Mouse (Mus musculus) gastrocnemius, adult 18-20 months (tissue): Measurements from ENCODE around the gene Ttyh3. TPM values are rescaled to one million over a fixed set of nuclear protein-coding genes. Genes with fewer than 3 reads are reported as not detected.

Source experiments
- DNase-seq: peaks from one replicate; pipeline ENCODE4 v3.0.0; 2021; ENCODE audit warnings: low spot score
- total RNA-seq, 2 experiments: library from RNA; stranded (reverse); gene quantifications; 2 replicates each; pipeline ENCODE4 v1.2.3; 2021

The Ttyh3 gene
- total RNA-seq, 2 experiments from 2014 or later: 4.1 to 5.4 TPM

DNA sequence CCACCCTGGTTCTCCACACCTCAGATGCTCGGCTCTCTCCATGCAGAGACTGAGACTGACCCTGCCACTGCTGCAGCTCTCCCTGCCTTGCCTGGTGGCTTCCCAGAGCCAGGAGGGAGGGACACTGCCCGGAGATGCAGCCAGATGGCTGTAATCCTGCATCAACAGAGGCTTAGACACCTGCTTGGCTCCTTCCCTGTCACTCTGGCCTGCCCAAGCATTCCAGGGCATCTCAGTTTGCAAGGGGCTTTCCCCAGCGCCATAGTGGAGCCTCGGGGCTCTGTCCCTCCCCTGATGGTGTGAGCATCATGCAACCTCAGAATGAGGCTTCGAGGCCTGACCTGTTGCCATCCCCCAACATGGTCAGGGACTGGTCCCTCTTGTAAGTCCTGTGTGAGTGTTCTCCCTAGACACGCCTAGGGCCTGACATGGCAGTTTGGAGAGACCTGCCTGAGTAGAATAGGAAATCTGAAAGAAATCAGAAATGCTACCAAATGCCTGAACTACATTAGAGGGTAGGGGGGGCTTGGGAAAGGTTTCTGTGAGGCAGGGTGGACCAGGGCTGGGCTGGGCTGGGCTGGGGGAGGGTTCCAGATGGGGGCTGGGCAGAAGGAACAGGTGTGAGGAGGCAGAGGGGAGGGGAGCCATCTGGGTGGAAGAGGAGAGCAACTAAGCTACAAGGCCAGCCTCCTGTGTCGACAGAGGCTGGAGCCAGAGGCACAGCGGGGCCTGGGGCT, 65.7 kb downstream of the Ttyh3 start:
- DNase-seq: peak; percentile 43

DNA sequence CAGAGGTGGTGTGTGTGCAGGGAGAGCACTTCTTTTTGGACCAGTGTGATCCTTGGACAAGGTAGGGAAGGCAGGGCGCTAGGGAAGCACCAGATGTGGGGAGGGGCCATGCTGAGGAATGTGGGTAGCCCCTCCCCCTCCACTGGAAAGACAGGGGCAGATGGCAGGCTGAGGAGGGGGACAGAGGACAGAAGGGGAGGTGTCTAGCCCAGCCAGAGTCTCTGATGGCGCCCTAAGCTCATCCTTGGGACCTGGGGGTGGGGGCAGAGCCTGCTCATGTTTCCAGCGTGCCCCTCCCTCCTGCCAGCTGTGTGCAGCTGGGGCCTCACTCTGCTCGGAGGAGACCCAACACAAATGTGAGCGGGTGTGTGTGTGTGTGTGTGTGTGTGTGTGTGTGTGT, 67.3 kb downstream of the Ttyh3 start:
- no peak for DNase-seq

GRCm38 (mm10) chr5:140579771-140580170, 69.1 kb downstream of the Ttyh3 start:
- no peak for DNase-seq

- no peak for DNase-seq
Measured at GRCm38 (mm10) chr5:140579221-140579620, 69.6 kb downstream of the Ttyh3 start.

- DNase-seq: peak; percentile 47
Measured at GRCm38 (mm10) chr5:140575381-140575866, 73.4 kb downstream of the Ttyh3 start.

GRCm38 (mm10) chr5:140572611-140573010, 76.2 kb downstream of the Ttyh3 start:
- peak; percentile 77 for DNase-seq

DNA sequence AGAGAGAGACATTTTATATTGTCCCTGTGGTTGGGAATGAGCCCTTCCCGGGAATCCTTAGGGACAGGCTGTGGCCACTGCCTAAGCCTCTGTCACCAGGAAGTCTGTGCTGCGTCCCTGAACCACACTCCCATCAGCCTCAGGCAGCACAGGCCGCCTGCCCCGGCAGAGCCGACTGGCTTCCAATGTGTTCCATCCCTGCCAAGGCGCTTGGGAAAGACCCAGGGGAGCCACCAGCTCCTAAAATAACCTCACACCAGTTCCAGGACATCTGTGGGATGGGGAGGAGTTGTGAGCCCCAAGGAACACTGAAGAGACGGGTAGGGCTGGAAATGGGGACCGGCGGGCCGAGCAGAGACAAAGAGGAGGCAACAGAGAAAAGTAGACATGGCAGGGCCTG, 77.2 kb downstream of the Ttyh3 start:
- DNase-seq: peak; percentile 93

DNA sequence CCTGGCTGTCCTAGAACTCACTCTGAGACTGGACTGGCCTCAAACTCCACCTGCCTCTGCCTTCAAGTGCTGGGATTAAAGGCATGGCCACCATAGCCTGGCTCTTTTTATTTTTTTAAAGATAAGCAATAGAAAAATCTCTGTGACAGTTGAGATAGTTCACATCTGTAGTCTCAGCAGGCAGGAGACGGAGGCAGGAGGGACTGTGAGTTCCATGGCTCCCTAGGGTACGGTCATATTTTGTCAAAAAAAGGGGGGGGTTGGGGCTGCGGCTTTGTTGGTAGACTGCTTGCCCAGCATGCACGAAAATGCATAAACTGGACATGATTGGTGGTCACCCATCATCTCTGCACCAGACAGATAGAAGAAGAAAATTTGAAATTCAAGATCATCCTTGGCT, 77.6 kb downstream of the Ttyh3 start:
- DNase-seq: no peak

Other genes starting within 250 kb of the Ttyh3 start
- 10 to 100 TPM; 78.9 to 84.5 TPM for gene Eif3b, start 229.7 kb downstream of the Ttyh3 start, total RNA-seq
- not detected for gene Gm4869, start 203.4 kb downstream of the Ttyh3 start, total RNA-seq
- gene Chst12, start 143.5 kb downstream of the Ttyh3 start, total RNA-seq: 1 to 10 TPM; 4.2 to 5.0 TPM
- gene Grifin, start 84.0 kb downstream of the Ttyh3 start, total RNA-seq: not detected
- 1 to 10 TPM; 3.3 to 3.5 TPM for gene Lfng, start 41.7 kb downstream of the Ttyh3 start, total RNA-seq
- 1 to 10 TPM; 1.6 to 2.2 TPM for gene Iqce, start 53.3 kb upstream of the Ttyh3 start, total RNA-seq
- gene Brat1, start 56.0 kb upstream of the Ttyh3 start, total RNA-seq: 1 to 10 TPM; 4.5 to 5.3 TPM
- under 1 TPM in 1 of 2 experiments, not detected in 1; 0.36 TPM for gene Amz1, start 75.1 kb upstream of the Ttyh3 start, total RNA-seq
- gene Gna12, start 181.4 kb upstream of the Ttyh3 start, total RNA-seq: 10 to 100 TPM; 21.7 to 24.4 TPM